Mouse (Mus musculus) embryonic facial prominence, embryonic 13.5 days (tissue): ENCODE data around the gene Pigq. TPM values are rescaled to one million over a fixed set of nuclear protein-coding genes. Genes with fewer than 3 reads are reported as not detected.

Source experiments
- ATAC-seq: fragments of 200-750 bp; cut with Nextera tagmentation; 2 replicates; pipeline ENCODE4 v1.8.0; 2017; ENCODE audit warnings: low read depth; ENCODE audit not compliant: insufficient number of reproducible peaks, insufficient read depth, low FRiP score, low TSS enrichment
- H3K27ac ChIP-seq: fragments of 300-500 bp; sonication (generic); 2 replicates; pipeline ENCODE4 v1.5.1; 2015; ENCODE audit warnings: moderate library complexity, mild to moderate bottlenecking, inconsistent platforms
- H3K27me3 ChIP-seq: fragments of 300-500 bp; sonication (generic); 2 replicates; pipeline ENCODE4 v1.6.1; 2015; ENCODE audit warnings: mild to moderate bottlenecking, inconsistent platforms
- H3K36me3 ChIP-seq: fragments of 300-500 bp; sonication (generic); 2 replicates; pipeline ENCODE4 v1.6.1; 2015; ENCODE audit warnings: mild to moderate bottlenecking, inconsistent platforms
- H3K4me1 ChIP-seq: fragments of 300-500 bp; sonication (generic); 2 replicates; pipeline ENCODE4 v1.6.1; 2015; ENCODE audit warnings: inconsistent platforms
- H3K4me2 ChIP-seq: fragments of 300-500 bp; sonication (generic); 2 replicates; pipeline ENCODE4 v1.6.1; 2015; ENCODE audit warnings: moderate library complexity, mild to moderate bottlenecking, inconsistent platforms
- H3K4me3 ChIP-seq: fragments of 300-500 bp; sonication (generic); 2 replicates; pipeline ENCODE4 v1.5.1; 2015; ENCODE audit warnings: mild to moderate bottlenecking, inconsistent platforms
- H3K9ac ChIP-seq: fragments of 300-500 bp; sonication (generic); 2 replicates; pipeline ENCODE4 v1.6.1; 2015; ENCODE audit warnings: mild to moderate bottlenecking, inconsistent platforms
- H3K9me3 ChIP-seq: fragments of 300-500 bp; sonication (generic); 2 replicates; pipeline ENCODE4 v1.6.1; 2016; ENCODE audit warnings: inconsistent platforms
- WGBS: fragments of 180-500 bp; shearing (Covaris S2); methylation state at CpG from one replicate; pipeline ENCODE4 v1.1.7; 2015; ENCODE audit warnings: mixed read lengths; 5-methylcytosine and 5-hydroxymethylcytosine counted together
- polyA plus RNA-seq: library from polyadenylated mRNA; unstranded; fragments of >200 nt; fragmentation: Nextera tagmentation; extraction: Ambion mirVana; gene quantifications from 2 replicates; pipeline ENCODE4 v1.2.1, GENCODE M21; 2015

Gene Pigq
- polyA plus RNA-seq, 1 experiment from 2014 or later = 53.8 TPM

DNA sequence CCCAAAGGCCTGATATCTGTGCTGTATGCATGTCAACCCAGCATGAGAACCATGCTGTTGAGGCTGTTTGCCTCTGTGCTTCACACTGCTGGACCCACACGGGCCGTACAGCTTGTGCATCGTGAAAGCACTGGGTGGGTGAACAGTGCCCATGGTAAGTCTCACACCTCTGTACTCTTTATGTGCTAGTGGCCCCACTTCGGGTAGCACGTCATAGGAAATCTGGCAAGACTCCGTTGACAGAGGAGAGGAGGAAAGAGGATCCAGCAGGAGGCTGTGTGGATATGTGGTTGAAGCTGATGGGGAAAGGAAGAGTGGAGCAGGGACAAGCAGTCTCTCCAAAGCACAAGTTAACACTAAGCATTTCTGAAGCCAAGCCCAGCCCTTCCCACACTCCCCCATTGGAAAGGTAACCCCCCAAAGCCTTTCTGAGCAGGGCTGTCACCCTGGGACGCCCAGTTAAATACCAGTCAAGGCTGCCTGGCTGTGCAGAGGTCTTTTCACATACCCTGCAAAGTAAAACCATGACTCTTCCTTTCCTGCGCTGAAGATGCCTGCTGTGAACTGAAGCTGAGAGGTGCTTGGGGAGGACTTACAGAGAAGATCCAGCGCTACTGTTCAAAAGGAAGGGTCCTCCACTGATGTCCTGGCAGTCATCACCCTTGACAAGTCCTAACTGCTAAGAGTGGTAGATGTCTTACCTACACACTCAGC is 26.5 kb downstream of the Pigq start:
- WGBS = 81% methylated on average over 9 of the region's 9 CpGs
- Histone ChIP-seq H3K9ac (peak overlapping the region; percentile 92), H3K4me3 (peak overlapping the region; percentile 98), H3K4me2 (peak overlapping the region; percentile 87), H3K9me3 (no peaks in the 10 kb centered on the region), H3K36me3 (peaks cover 33% of the 10 kb centered on the region), H3K27ac (no peak overlapping the region), H3K27me3 (no peaks in the 10 kb centered on the region), H3K4me1 (peaks cover 18% of the 10 kb centered on the region)
- ATAC-seq = no peak

DNA sequence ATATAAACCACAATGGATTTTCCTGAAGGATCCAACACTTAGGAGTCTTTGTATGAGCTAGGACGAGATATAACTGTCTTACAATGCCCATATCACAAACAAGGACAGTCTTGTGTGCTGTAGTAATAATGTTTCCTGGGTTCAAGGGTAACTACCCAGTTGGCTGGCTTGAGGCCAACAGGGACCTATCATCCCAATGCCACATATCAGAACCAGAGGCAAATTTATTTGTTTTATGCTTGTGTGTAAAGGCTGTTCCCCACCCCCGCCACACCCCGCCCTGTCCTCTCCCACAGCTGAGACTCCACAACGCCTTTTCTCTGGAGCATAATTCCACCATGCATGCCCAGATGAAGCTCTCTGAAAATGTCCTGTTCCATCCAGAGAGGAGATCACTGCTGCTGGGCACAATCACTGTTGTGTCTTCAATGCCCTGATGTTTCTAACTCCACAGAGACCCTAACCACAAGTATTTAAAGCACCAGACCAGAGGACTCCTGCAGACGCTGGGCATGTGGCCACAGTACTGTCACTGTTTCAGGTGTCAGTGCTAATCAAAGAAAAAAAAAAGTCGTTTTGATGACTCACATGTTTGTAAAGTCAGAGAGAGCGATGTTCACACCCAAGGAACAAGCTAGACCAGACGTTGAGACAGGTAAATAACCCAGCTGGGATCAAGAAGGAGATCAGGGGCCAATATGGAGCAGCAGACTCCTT is 27.6 kb downstream of the Pigq start:
- no peak overlapping the region for H3K27ac ChIP-seq
- WGBS = 86% methylated on average over 8 of the region's 8 CpGs
- peaks cover 18% of the 10 kb centered on the region for H3K4me1 ChIP-seq
- no peak overlapping the region for H3K4me2 ChIP-seq
- H3K27me3 ChIP-seq = no peaks in the 10 kb centered on the region
- no peaks in the 10 kb centered on the region for H3K9me3 ChIP-seq
- H3K9ac ChIP-seq = no peak overlapping the region
- no peak for ATAC-seq
- 0 out of 2 replicates have a peak overlapping the region, but pooled peaks have one; percentile 4 for H3K4me3 ChIP-seq
- peaks cover 38% of the 10 kb centered on the region for H3K36me3 ChIP-seq

DNA sequence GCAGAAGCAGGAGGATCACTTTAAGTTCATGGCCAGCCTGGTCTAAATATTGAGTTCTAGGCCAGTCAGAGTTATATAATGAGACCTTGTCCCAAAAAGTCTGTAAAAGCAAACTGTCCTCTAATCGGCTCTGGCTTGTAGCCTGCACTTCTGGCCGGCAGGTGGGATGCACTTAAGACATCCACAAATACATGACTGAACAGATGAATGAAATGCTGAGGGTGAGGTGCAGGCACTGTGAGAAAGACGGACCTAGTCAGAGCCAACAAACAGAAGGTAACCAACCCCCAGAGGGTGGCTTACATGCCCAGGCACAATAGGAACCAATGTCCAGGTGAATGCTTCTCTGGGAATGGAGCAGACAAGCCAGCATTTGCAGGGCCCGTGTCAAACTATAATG is 30.4 kb downstream of the Pigq start:
- Histone ChIP-seq H3K4me1 (peaks cover 14% of the 10 kb centered on the region), H3K9me3 (no peaks in the 10 kb centered on the region), H3K27me3 (no peaks in the 10 kb centered on the region), H3K27ac (no peak overlapping the region), H3K4me3 (no peak overlapping the region), H3K9ac (no peak overlapping the region), H3K4me2 (no peak overlapping the region), H3K36me3 (peaks cover 44% of the 10 kb centered on the region)
- WGBS = 82% methylated on average over 4 of the region's 4 CpGs
- ATAC-seq = no peak

DNA sequence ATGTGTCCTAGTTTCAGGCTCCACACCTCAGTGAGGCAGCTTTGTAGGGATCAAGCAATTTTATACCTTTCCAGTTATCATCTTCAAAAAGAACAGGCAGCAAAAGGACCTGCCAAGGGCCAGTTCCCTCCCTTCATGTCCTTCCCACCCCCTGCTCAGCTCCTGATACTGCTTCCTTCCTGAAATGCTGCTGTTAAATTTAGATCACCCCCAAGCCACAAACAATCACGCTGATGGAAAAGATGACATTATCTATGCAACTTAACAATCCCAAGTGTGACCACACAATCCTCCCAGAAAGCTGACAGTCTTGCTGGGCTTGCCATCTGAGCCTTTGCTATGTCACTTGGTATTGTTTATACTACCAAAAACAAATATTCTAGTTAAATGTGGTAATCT is 30.9 kb downstream of the Pigq start:
- H3K4me2 ChIP-seq = no peak overlapping the region
- WGBS = 78% methylated on average over 1 of the region's 1 CpGs
- no peak overlapping the region for H3K9ac ChIP-seq
- H3K9me3 ChIP-seq = no peaks in the 10 kb centered on the region
- no peak overlapping the region for H3K27ac ChIP-seq
- no peak overlapping the region for H3K4me3 ChIP-seq
- H3K27me3 ChIP-seq = no peaks in the 10 kb centered on the region
- peaks cover 13% of the 10 kb centered on the region for H3K4me1 ChIP-seq
- peaks cover 44% of the 10 kb centered on the region for H3K36me3 ChIP-seq
- ATAC-seq = no peak

DNA sequence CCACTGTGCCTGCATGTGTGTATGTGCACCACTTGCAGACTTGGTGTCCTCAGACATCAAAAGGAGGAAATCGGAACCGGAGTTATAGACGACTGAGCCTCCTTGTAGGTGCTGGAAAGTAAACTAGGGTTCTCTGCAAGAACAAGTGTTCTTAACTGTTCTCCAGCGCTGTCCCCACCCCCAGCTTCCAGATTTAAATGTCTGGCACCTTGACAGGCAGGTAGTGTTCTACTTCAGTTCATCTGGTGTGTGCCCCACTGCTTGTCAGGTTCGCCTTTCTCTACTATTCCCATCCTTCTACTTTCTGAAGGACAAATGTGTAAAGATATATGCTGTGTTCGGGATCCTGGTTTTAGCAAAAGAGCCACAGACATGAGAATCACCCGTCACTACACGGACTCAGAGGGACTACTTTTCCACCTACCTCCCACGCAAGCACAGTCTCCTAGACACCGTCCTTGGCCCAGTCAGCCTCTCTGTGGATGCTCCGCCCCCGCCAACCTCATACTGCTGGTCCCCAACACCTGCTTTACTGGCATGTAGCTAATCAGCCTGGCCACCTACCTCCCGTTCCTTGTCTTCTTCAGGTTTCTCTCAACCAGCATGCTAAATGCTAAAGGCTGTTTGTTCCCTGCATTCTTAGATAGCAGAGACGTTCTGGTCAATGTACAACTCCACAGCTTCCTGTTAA is 31.4 kb downstream of the Pigq start:
- Histone ChIP-seq H3K4me1 (peaks cover 8% of the 10 kb centered on the region), H3K4me2 (no peak overlapping the region), H3K9me3 (no peaks in the 10 kb centered on the region), H3K9ac (no peak overlapping the region), H3K4me3 (no peak overlapping the region), H3K27ac (no peak overlapping the region), H3K27me3 (no peaks in the 10 kb centered on the region), H3K36me3 (peaks cover 44% of the 10 kb centered on the region)
- ATAC-seq = no peak
- WGBS = 87% methylated on average over 14 of the region's 14 CpGs

DNA sequence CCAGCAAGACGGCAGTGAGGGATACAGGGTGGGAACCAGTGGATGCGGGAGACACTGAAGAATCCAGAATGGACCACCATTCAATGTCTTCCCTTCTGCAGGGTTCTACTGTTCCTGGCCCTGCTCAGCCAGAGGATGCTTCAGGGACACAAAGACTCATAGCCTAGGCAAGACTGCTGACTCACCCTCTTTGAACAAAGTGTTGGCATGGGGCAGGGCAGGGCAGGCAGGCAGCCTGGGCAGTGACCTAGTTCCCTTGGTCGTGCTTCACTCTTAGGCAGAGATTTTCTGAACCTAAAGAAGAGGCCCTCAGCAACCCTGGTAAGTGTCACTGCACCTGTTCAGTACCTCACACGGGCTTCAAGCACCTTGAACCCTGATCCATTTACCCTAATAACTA is 32.9 kb downstream of the Pigq start:
- 94% methylated on average over 4 of the region's 4 CpGs for WGBS
- H3K4me1 ChIP-seq = no peaks in the 10 kb centered on the region

DNA sequence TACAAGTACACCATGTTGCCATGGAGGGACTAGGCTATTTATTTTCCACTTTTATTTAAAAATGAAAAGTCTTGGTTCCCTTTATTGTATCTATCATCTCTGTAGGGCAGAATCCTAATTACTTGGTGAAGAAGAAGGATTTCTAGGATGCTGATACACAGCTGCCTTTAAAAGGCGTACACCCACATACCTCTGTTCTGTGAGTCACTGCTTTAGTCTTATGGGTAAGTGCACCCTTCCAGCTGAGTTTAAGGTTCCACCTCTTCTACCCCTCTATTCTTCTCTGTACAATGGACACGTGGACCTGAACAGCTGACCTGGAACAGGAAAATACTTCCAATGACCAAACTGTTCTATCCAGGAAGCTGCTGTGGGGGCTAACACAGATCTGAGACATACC is 37.1 kb downstream of the Pigq start:
- Histone ChIP-seq H3K36me3 (peaks cover 18% of the 10 kb centered on the region; the same call in 1 of the 2 replicates), H3K9me3 (no peaks in the 10 kb centered on the region), H3K9ac (no peak overlapping the region), H3K4me1 (no peaks in the 10 kb centered on the region), H3K4me3 (no peak overlapping the region), H3K27ac (no peak overlapping the region), H3K27me3 (no peaks in the 10 kb centered on the region), H3K4me2 (no peak overlapping the region)
- 81% methylated on average over 2 of the region's 2 CpGs for WGBS
- no peak for ATAC-seq

More for the DNA sequence above, 32.9 kb downstream of the Pigq start:
- no peak for ATAC-seq
- no peak overlapping the region for H3K27ac ChIP-seq
- peaks cover 30% of the 10 kb centered on the region for H3K36me3 ChIP-seq
- no peak overlapping the region for H3K4me3 ChIP-seq
- no peak overlapping the region for H3K9ac ChIP-seq
- H3K27me3 ChIP-seq = no peaks in the 10 kb centered on the region
- H3K9me3 ChIP-seq = no peaks in the 10 kb centered on the region
- no peak overlapping the region for H3K4me2 ChIP-seq

DNA sequence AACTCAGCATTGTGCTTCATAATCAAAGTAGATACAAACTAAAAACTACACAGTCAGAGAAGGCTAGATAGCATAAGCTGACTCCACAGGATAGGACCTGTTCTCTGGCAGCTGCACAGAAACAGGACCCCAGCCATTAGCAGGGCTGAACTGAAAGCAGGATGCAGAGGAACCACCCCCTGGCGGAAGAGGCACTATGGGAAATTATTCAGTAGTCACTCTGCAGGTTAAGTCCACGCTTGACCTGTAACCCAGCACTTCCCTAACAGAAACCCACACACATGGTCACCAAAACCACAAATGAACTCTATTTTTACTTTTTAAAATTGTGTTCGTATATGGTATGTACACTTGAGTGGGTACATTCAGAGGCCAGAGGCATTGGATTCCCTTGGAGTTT is 41.7 kb downstream of the Pigq start:
- H3K27me3 ChIP-seq = no peaks in the 10 kb centered on the region
- 79% methylated on average over 3 of the region's 3 CpGs for WGBS
- no peak overlapping the region for H3K27ac ChIP-seq
- no peak overlapping the region for H3K4me2 ChIP-seq
- H3K4me3 ChIP-seq = no peak overlapping the region
- no peaks in the 10 kb centered on the region for H3K4me1 ChIP-seq
- no peaks in the 10 kb centered on the region for H3K9me3 ChIP-seq
- peaks cover 20% of the 10 kb centered on the region for H3K36me3 ChIP-seq
- no peak overlapping the region for H3K9ac ChIP-seq
- no peak for ATAC-seq

DNA sequence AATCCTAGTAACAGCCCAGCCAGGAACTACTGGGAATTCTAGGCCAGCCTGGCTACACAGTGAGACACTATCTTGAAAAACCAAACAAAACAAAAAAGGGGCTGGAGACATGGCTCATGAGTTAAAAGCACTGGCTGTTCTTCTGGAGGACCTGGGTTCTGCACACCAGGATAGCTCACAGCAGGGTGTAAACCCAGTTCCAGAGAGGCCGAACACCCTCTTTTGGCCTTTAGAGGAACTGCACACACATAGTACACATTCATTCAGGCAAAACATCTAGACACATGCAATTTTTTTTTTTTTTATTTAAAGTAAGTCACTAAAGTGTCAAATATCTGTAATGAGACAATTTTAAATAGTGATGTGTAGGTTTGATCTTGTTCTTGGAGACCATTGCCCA is 44.5 kb downstream of the Pigq start:
- no peak overlapping the region for H3K27ac ChIP-seq
- 95% methylated on average over 1 of the region's 1 CpGs for WGBS
- H3K4me1 ChIP-seq = no peaks in the 10 kb centered on the region
- no peak overlapping the region for H3K4me2 ChIP-seq
- no peak overlapping the region for H3K9ac ChIP-seq
- H3K36me3 ChIP-seq = peaks cover 15% of the 10 kb centered on the region
- no peak for ATAC-seq
- H3K4me3 ChIP-seq = no peak overlapping the region
- H3K27me3 ChIP-seq = no peaks in the 10 kb centered on the region
- H3K9me3 ChIP-seq = no peaks in the 10 kb centered on the region

DNA sequence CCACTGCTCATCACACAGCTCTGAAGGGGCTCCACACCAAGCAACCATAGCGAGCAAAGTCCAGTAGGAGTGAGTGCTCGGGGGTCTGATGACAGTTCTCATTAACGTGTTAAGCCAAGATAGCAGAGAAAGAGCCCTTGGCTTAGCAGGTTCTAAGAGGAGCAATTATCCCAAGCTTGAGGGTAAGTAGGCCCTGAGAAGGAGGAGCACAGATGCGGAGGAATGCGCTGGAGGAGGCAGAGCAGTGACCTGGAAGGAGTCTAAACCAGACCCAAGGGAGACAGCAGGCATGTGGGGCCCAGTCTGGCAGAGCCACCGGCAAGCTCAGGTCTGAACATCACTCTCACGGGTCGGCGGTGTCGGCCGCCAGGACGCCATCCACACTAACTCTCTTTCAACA is 48.8 kb downstream of the Pigq start:
- Histone ChIP-seq H3K27me3 (no peaks in the 10 kb centered on the region), H3K36me3 (peaks cover 10% of the 10 kb centered on the region), H3K9ac (no peak overlapping the region), H3K4me1 (0 out of 2 replicates have a peak, but pooled peaks cover 3% of the 10 kb centered on the region), H3K4me3 (no peak overlapping the region), H3K4me2 (no peak overlapping the region), H3K27ac (no peak overlapping the region), H3K9me3 (no peaks in the 10 kb centered on the region)
- 48% methylated on average over 12 of the region's 12 CpGs for WGBS
- no peak for ATAC-seq

DNA sequence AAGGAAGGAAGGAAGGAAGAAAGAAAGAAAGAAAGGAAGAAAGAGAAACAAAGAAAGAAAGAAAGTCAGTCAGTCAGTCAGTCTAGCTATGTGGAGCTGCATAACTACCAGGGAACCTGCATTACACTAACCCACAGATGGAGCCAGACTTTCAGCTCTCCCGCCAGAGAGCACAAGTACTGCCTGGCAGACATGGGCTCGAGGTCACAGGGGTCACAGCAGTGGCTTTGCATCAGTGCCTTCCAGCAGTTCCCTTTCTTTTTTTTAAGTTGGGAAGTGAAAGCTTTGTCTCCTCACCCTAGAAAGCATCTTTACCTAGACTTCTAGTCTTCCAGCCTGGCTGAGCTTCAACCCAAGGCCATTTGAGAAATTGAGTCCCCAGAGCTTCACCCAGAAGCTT is 49.3 kb downstream of the Pigq start:
- Histone ChIP-seq H3K4me2 (no peak overlapping the region), H3K27ac (no peak overlapping the region), H3K4me1 (0 out of 2 replicates have a peak, but pooled peaks cover 3% of the 10 kb centered on the region), H3K4me3 (no peak overlapping the region), H3K9me3 (no peaks in the 10 kb centered on the region), H3K9ac (no peak overlapping the region), H3K36me3 (peaks cover 10% of the 10 kb centered on the region), H3K27me3 (no peaks in the 10 kb centered on the region)
- 28% methylated on average over 2 of the region's 2 CpGs for WGBS
- ATAC-seq = no peak
